Mouse (Mus musculus) spleen, adult 12 weeks (tissue): Measurements from ENCODE around the gene Elp1.
A peak's percentile ranks its signal among the peaks of the same experiment; 100 is the strongest.

Source experiments
- DNase-seq: peaks from one replicate; pipeline ENCODE4 v3.0.0; 2022; ENCODE audit warnings: low spot score

The Elp1 gene

DNA sequence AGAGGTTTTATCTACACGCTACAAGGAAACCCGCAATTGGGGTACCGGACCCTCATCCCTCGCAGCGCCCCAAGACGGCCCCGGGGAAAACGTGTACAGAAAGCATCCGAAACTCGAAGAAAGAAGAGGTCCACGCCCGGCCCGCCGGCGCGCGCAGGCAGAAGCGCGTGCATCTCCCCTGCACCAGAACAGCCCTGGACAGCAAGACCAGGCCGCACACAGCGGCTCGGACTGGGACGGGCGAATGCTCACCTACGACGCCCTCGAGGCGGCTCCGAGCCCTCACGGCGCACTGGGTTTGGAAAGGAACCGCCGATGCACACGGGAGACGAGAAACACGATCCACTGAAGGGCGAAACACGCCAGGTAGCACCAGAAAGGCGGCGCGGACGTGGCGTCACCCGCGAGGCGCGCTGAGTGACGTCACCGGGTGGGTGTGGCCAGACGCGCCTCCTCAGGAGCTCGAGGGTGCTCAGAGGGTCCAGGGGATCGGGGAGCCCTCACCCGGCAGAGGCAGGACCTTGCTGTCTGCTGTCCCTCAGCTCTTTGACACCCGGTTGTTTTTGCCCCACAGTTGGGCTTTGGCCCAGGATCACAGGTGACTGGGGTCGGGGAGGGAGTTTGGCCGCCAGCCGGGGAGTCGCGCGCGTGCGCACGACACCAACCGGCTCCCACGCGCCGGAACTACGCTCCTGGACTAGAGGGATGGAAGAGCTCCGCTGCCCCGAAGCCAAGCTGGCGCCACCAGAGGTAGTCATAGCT, at the start of gene Elp1, which contains the start of gene Fam206a:
TSS of gene Elp1 (minus strand) at position 425 of the 762 bp plus-strand sequence.
TSS of gene Fam206a (plus strand) at position 439 of the 762 bp plus-strand sequence.
- peak; percentile 97 for DNase-seq

- no peak for DNase-seq
Measured at GRCm38 (mm10) chr4:56850724-56851123, 48.6 kb upstream of the Elp1 start.

DNA sequence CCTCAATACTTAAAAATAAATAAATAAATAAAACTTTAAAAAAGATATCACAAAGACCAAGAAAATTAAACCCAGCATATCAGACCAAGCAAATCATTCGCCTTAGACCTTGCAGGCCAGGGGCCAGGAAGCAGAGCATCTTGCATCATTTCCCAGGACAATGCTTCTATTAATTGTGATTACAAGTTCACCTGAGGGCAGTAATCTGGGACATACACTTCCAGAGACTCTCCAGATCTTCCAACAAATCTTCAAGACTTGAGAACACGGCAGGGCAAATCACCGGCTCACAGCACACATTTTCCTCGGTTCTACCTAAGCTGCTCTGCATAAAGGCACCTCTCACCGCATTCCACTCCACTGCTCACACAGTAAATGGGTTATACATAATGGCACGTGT, 45.9 kb upstream of the Elp1 start:
- DNase-seq: no peak

GRCm38 (mm10) chr4:56847400-56847799, 45.3 kb upstream of the Elp1 start:
- no peak for DNase-seq

DNA sequence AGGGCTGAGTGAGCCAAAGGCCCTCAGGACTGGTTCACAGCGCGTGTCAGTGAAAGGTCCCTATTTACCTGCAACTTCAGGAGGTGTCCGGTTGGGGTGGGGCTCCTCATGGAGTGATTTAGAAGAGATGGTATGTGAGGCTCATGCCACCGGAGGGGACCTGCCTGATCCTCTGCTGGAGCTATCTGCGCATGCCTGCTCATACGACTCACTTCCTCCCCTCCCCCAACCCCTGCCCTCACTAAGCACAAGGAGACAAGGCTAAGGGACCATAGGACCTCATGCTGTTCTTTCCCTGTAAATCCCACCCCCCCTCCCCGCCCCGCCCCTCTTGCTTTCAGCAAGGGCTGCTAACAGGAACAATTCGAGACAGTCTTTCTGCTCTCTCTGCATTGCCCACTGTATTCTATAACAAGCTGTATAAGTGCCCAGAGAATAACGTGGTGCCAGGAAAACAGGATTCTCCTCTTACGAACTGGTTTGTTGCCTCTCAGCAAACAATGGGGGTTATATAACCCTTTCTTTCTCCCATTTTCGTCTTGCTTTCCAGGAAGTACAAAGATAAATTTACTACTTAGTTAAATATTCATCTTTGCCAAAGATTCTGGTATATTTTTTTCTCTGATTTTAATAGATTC, 43.9 kb upstream of the Elp1 start:
- DNase-seq: no peak

GRCm38 (mm10) chr4:56844911-56845310, 42.8 kb upstream of the Elp1 start:
- DNase-seq: no peak

GRCm38 (mm10) chr4:56843963-56844362, 41.8 kb upstream of the Elp1 start:
- DNase-seq: no peak

- DNase-seq: no peak
Measured at GRCm38 (mm10) chr4:56842501-56842900, 40.4 kb upstream of the Elp1 start.

GRCm38 (mm10) chr4:56840297-56840696, 38.2 kb upstream of the Elp1 start:
- DNase-seq: no peak

- no peak for DNase-seq
Measured at GRCm38 (mm10) chr4:56837661-56838060, 35.5 kb upstream of the Elp1 start.

DNA sequence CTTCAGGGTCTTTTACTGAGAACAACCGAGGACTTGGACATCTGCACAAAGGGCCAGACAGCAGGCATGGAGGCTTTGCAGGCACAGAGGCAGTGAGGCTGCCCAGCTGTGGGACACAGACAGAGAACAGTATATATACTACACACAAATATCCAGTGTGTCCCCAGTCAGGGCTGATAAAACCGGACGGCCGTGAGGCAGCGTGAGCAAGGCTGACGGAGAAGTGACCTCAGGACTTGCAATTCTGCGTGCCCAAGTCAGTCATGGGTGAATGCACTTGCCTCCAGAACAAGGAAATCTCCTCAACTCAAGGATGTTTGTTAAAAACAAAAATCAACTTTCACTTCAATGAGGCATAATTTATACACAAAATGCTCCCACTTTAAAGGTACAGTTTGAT, 29.9 kb upstream of the Elp1 start:
- DNase-seq: no peak

GRCm38 (mm10) chr4:56831013-56831609, 29.0 kb upstream of the Elp1 start:
- no peak for DNase-seq

- no peak for DNase-seq
Measured at GRCm38 (mm10) chr4:56829511-56829921, 27.4 kb upstream of the Elp1 start.

DNA sequence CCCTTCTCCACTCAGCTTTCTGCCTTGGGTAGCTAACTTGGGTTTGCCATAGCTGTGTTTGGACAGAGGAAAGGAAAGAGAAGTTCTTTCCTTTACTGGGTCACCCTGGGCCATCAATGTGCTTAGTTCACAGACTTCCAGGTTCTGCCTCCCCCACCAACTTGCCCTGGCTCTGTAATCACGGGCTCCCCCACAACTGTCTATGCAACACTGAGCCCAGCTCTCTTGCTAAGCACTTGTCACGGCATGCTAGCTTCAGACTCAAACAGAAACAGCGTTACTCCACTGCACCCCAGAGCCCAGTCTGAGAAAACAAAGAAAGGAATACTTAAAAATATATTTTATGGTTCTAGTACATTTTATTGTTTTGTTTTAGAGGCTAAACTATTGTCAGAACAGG, 26.8 kb upstream of the Elp1 start:
- DNase-seq: no peak

DNA sequence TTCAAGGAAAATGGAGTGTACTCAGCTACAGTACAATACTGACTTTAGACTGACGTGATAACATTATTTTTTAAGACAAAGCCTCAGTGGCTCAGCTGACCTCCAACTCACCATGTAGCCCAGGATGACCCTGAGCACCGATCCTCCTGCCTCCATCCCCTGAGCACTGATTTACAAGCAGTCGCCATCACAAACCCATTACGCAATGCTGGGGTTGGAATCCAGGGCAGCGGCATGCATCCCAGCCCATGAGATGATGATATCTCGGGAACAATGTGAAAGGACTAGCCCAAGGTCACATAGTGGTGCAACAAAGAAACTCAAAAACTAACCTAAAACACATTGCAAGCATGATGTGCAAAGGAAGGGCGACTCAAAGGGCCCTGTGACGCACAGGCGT, 22.1 kb upstream of the Elp1 start:
- no peak for DNase-seq

- DNase-seq: no peak
Measured at GRCm38 (mm10) chr4:56820017-56820550, 18.0 kb upstream of the Elp1 start.

DNA sequence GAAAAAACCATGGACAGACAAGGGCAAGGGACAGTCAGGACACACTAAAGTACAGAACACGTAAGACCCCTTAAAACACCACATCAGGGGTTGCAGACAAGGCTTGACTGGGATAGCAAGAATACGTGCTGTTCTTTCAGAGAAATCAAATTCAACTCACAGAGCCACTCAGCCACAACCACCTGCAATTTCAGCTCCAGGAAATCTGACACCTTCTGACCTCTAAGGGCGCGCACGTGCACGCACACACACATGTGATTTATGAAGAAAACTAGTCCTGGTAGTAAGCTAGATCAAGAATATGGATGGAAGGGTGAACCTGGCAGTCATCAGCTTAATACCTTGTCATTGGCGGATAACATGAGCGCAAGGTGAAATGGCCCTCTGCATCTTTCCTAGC, 13.0 kb upstream of the Elp1 start:
- DNase-seq: no peak

- DNase-seq: no peak
Measured at GRCm38 (mm10) chr4:56812096-56812495, 10.0 kb upstream of the Elp1 start.

- DNase-seq: no peak
Measured at GRCm38 (mm10) chr4:56811642-56812041, 9.5 kb upstream of the Elp1 start.

DNA sequence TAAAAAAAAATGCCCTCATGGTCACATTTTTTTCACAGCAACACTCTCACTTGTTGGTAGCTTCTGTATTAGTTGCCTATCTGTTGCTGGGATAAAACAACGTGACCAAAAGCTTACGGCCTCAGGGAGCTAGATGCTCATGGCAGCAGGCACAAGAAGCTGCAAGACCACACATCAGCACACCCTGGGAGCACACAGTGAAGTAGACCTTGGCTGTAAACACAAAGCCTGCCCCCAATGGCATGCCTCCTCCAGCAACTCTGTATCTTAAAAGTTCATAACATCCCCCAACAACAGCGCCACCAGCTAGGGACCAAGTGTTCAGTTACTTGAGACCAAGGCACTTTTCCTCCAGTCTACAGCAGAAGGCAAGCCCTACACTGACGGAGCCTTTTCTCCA, 6.9 kb upstream of the Elp1 start:
- no peak for DNase-seq

DNA sequence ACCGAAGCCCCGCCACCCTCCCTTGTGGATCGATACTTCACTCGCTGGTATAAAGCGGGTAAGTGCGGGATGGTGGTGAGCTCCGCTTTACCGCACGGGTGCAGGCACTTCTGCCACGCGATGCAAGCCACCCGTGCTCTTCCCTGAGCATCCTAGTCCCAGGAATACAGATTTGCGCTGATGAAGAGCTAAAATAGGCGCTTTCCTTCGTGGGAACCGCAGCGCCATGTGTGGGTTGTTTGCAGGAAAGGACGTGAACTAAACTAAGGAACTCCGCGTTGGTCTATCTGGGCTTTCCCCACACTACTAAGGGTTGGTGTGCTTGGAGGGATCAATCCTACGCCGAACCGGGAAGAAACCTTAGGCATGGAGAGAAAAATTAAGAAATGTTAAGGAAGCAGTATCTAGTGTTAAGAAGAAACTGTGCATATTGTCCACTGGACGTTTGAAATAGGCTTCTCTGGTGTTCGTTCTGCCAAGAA, 579 bp upstream of the Elp1 start:
- DNase-seq: no peak

GRCm38 (mm10) chr4:56791373-56791772, 10.8 kb downstream of the Elp1 start:
- no peak for DNase-seq

GRCm38 (mm10) chr4:56771065-56771464, 31.1 kb downstream of the Elp1 start:
- no peak for DNase-seq
